Mouse (Mus musculus): ENCODE measurements around the gene Nrap.

- TF ChIP-seq CTCF (IDR thresholded peaks at IDR 0.05; ENCODE audit: extremely low read depth, insufficient read length, insufficient replicate concordance, low read depth, low read length) = no peak
- no peak for TF ChIP-seq POLR2A (IDR thresholded peaks at IDR 0.05; ENCODE audit: low read depth, low read length)
Measured at GRCm38 (mm10) chr19:56423370-56423769, 33.5 kb upstream of the Nrap start.
